Comparison of ENCODE assay signal across 12 mouse cellular contexts in the genomic region with DNA sequence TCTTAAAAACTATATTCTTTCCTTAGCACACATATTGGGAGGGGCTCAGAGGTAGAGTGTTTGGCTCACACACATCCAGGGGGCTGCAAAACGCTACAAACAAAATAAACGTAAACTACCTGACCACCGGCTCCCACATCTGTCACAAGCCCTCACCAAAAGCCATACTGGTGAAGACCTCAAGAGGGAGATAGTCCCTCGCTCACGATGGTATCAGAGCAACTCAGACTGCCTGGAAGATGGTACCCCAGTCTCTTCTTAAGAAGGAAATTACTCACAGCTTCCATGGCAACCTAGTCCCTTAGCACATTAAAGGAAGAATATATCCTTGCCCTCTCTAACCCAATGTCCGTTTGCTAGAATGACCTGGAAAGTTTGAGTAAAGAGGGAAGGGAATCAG. TPM values are rescaled to one million over a fixed set of nuclear protein-coding genes. Genes with fewer than 3 reads are reported as not detected.
DNase-seq lines count a peak whose midpoint lies in the region; ATAC-seq and TF ChIP-seq lines count a peak whose summit lies in the region.
"Had no signal": no experiment of that assay in that cellular context is flagged by ENCODE, and none has a peak within 500 bp of the region (broad histone marks: within the 10 kb centered on the region; RNA-seq: fewer than 3 reads in every experiment).

No protein-coding gene starts in this region.

- H3K4me1 ChIP-seq in liver, embryonic 14.5 days (replicated peaks; ENCODE audit: control insufficient read depth in 2 of 2, insufficient read depth in 2 of 2, low read length in 1 of 2) = peaks cover 0 to 2% of the 10 kb centered on the region in 2 experiments; a peak in 1 of 4 replicates
- peaks cover 8% of the 10 kb centered on the region for H3K4me1 ChIP-seq in liver, embryonic 12.5 days

- 38% methylated on average over 6 of the region's 6 CpGs for WGBS in liver, embryonic 14.5 days (ENCODE audit: insufficient replicate concordance)
- 34% methylated on average over 6 of the region's 6 CpGs for WGBS in liver, embryonic 12.5 days (ENCODE audit: insufficient replicate concordance)

- H3K9me3 ChIP-seq in liver, embryonic 14.5 days (ENCODE audit: control insufficient read depth, low read length) = no peaks in the 10 kb centered on the region
- no peaks in the 10 kb centered on the region for H3K9me3 ChIP-seq in liver, embryonic 12.5 days (replicated peaks)
- H3K9me3 ChIP-seq: G1E; hindbrain, embryonic 13.5 days had no signal

- H3K27ac ChIP-seq in liver, embryonic 14.5 days = no peak overlapping the region
- no peak overlapping the region for H3K27ac ChIP-seq in liver, embryonic 12.5 days
- H3K27ac ChIP-seq: hindbrain, embryonic 13.5 days had no signal

- ATAC-seq in liver, embryonic 14.5 days (ENCODE audit: insufficient read depth) = no peak
- no peak for ATAC-seq in liver, embryonic 12.5 days
- peak; percentile 55 for ATAC-seq in monocyte, adult 5-6 weeks (replicated peaks; ENCODE audit: insufficient number of reproducible peaks, low FRiP score, low TSS enrichment, poor library complexity, severe bottlenecking)

- H3K36me3 ChIP-seq in liver, embryonic 14.5 days (replicated peaks; ENCODE audit: control insufficient read depth, insufficient read depth, low read depth) = no peaks in the 10 kb centered on the region
- no peaks in the 10 kb centered on the region for H3K36me3 ChIP-seq in liver, embryonic 12.5 days
- H3K36me3 ChIP-seq: G1E; hindbrain, embryonic 13.5 days had no signal

- no peak for TF ChIP-seq EP300 in liver, embryonic 14.5 days (IDR thresholded peaks at IDR 0.05; ENCODE audit: low read depth)

- DNase-seq in liver, embryonic 14.5 days (ENCODE audit: low read depth in 3 of 3, low spot score in 3 of 3) = no peak
- peak; percentile 28 to 33 for DNase-seq in B cell, adult 2 months
- DNase-seq in T-cell, adult 2 months (ENCODE audit: low spot score) = peak; percentile 52
- no peak for DNase-seq in layer of hippocampus, adult 11-12 months (ENCODE audit: low spot score)
- DNase-seq in cerebellum, postnatal 25 days = no peak
- no peak for DNase-seq in right cerebral cortex, postnatal 10 days (ENCODE audit: low spot score in 2 of 2)
- DNase-seq: embryo, embryonic 11 days had no signal

- H3K9ac ChIP-seq in liver, embryonic 14.5 days (replicated peaks) = no peak overlapping the region
- H3K9ac ChIP-seq in liver, embryonic 12.5 days = no peak overlapping the region
- H3K9ac ChIP-seq: hindbrain, embryonic 13.5 days had no signal

- TF ChIP-seq CTCF in liver, embryonic 14.5 days (IDR thresholded peaks at IDR 0.05; ENCODE audit: low read depth) = peak; percentile 25; the same call in 1 of the 2 replicates

- no peaks in the 10 kb centered on the region for H3K27me3 ChIP-seq in liver, embryonic 14.5 days (ENCODE audit: control insufficient read depth, insufficient read depth, low read length)
- H3K27me3 ChIP-seq in liver, embryonic 12.5 days (replicated peaks) = peaks cover 3% of the 10 kb centered on the region; the same call in 1 of the 2 replicates
- H3K27me3 ChIP-seq: hindbrain, embryonic 13.5 days had no signal

- H3K4me2 ChIP-seq in liver, embryonic 14.5 days (ENCODE audit: low read depth) = no peak overlapping the region
- no peak overlapping the region for H3K4me2 ChIP-seq in liver, embryonic 12.5 days
- H3K4me2 ChIP-seq: hindbrain, embryonic 13.5 days had no signal

- no peak overlapping the region for H3K4me3 ChIP-seq in liver, embryonic 14.5 days (ENCODE audit: insufficient read depth in 1 of 2, low read depth in 2 of 2, low read length in 2 of 2)
- no peak overlapping the region for H3K4me3 ChIP-seq in liver, embryonic 12.5 days
- H3K4me3 ChIP-seq: erythroblast, embryonic 14.5 days; hindbrain, embryonic 13.5 days had no signal

RNA-seq across cellular contexts. Expression of a gene that starts 1.4 kb away (rescaled TPM):
- 2.6 and 3.6 TPM in 2 replicates for polyA plus RNA-seq in liver, embryonic 14.5 days (2012; rRNA removed)
- polyA plus RNA-seq in liver, embryonic 14.5 days (2014; fragmentation: Nextera tagmentation; extraction: Ambion mirVana) = 2.8 and 3.7 TPM in 2 replicates
- 4.6 and 5.2 TPM in 2 replicates for polyA plus RNA-seq in liver, embryonic 12.5 days (2016; fragmentation: Nextera tagmentation; extraction: Ambion mirVana)
- total RNA-seq in monocyte, adult 5-6 weeks (2017) = 28.7 to 49.6 TPM (median 34.2 TPM) in 3 replicates
- total RNA-seq: G1E had no signal
- polyA plus RNA-seq: G1E had no signal

RNA-seq across cellular contexts. Expression of a gene that starts 58.5 kb away (rescaled TPM):
- polyA plus RNA-seq in liver, embryonic 14.5 days (2012; rRNA removed) = 2.7 TPM in 2 replicates
- 3.6 TPM in 2 replicates for polyA plus RNA-seq in liver, embryonic 14.5 days (2014; fragmentation: Nextera tagmentation; extraction: Ambion mirVana)
- polyA plus RNA-seq in liver, embryonic 12.5 days (2016; fragmentation: Nextera tagmentation; extraction: Ambion mirVana) = 3.7 and 4.3 TPM in 2 replicates
- 0.21 TPM in 1 of 3 replicates, not detected in the others for total RNA-seq in monocyte, adult 5-6 weeks (2017)
- polyA plus RNA-seq: erythroblast, embryonic 14.5 days; G1E had no signal

Comparison
In these comparisons a context has a peak if more than half of its experiments do, and no peak if none do; other contexts are left out.
1. DNase-seq: peak in B cell, adult 2 months (2 of 2) and T-cell, adult 2 months (single experiment); none in liver, embryonic 14.5 days (0 of 3), layer of hippocampus, adult 11-12 months (single experiment), cerebellum, postnatal 25 days (0 of 2) and right cerebral cortex, postnatal 10 days (0 of 2).